Mouse (Mus musculus) kidney, adult 18-20 months (tissue): ENCODE measurements around the gene Panx2.

ENCODE experiments used
- DNase-seq: peaks from one replicate; pipeline ENCODE4 v3.0.0; 2021

Gene Panx2

DNA sequence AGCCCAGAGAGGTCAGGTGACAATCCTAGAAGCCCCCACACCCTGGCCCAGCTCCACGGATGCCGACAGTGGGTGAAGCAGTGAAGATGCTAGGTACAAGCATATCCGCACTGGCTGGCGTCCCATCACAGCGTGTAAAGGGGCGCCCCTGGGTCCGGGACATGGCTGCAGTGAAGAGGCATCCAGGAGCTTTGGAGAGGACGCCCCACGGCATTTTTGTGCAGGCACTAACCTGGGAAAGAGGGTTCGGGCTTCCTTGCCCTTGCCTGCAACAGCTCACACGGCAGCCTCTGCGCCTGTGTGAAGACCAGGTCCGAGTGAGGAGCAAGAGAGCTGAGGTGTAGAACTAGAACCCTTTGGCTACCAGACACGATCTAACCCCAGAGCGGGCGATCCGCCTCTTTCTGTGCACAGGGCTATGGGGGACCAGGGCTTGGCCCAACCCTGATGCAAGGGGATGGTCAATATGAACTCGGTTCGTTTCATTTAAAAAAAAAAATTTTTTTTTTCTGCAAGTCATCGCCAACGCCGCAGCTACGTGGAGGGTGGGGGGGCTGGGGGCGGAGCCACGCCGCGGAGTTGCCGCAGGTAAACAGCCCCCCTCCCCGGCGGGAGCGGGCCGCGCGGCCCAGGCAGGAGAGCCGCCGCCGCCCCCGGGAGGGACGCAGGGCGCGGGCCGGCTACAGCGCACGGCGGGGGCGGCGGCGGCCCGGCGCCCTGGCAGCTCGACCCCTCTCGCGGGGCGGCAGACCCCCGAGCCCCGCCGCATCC lies at the start of gene Panx2:
Panx2 (plus strand) TSS at position 574 of the 771 bp plus-strand sequence.
- no peak for DNase-seq

GRCm38 (mm10) chr15:89016722-89017121 lies 42.8 kb upstream of the Panx2 start:
- no peak for DNase-seq

- no peak for DNase-seq
Measured at GRCm38 (mm10) chr15:89020085-89020484, 39.4 kb upstream of the Panx2 start.

DNA sequence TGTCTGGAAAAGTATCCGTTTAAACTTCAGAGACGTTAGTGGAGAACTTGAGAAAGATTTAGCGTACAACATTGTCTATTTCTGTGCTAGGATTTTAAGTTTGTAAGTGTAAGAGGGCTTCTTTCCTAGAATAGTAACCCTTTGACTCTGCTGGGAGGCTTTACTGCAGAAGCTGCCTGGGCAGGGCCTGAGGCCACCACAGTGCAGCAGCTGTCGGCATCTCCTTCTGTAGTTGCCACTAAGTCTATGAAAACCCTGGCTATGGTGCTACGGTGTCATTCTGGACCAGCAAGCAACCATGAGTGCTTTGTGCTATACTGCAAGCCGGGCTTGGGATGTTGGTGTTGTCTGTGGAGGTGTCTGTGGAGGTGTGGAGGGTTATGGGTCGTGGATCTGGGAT lies 39.0 kb upstream of the Panx2 start:
- DNase-seq = no peak

GRCm38 (mm10) chr15:89044381-89044780 lies 15.2 kb upstream of the Panx2 start:
- no peak for DNase-seq

- DNase-seq = no peak
Measured at GRCm38 (mm10) chr15:89046356-89046755, 13.2 kb upstream of the Panx2 start.

DNA sequence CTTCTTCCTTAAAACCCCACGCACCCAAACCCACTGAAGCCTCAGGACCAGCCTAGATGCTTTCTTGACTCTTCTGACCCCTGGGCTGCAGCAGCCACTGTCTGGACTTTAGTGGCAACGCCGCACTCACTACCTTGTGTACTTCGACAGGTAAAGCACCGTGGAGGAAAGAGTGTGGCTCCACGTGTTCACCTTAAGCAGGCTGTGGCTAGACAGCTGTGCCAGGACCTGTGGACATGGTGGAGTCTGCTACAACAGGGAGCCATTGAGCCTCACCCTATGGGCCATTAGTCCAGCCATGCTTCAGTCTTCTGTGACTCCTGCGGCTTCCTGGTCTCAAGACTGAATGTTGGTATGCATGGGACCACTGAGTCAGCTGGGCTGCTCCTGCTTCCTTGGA lies 4.9 kb upstream of the Panx2 start:
- DNase-seq = no peak

GRCm38 (mm10) chr15:89058736-89059135 lies 798 bp upstream of the Panx2 start:
- DNase-seq = peak; percentile 1

DNA sequence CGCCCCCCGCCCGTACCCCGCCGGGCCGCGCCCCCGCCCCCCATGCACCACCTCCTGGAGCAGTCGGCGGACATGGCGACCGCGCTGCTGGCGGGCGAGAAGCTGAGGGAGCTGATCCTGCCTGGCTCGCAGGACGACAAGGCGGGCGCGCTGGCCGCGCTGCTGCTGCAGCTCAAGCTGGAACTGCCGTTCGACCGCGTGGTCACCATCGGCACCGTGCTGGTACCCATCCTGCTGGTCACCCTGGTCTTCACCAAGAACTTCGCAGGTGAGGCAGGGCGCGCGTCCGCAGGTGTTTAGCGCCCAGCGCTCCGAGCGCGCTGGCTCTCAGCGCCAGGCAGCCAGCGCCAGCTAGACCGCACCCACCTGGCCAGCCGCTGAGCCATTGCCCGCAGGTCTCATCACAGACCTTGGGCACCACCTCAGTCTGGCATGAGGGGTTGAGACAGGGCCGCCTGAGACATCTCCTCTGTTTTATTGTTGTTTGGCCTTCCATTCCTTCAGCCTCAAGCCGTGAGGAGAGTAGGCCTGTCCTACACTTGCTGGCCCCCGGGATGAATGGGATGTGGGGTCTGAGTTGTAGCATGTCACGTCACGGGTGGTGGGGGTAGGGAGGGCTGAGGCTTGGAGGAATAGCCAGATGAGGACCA lies 623 bp downstream of the Panx2 start:
- DNase-seq = peak; percentile 24

DNA sequence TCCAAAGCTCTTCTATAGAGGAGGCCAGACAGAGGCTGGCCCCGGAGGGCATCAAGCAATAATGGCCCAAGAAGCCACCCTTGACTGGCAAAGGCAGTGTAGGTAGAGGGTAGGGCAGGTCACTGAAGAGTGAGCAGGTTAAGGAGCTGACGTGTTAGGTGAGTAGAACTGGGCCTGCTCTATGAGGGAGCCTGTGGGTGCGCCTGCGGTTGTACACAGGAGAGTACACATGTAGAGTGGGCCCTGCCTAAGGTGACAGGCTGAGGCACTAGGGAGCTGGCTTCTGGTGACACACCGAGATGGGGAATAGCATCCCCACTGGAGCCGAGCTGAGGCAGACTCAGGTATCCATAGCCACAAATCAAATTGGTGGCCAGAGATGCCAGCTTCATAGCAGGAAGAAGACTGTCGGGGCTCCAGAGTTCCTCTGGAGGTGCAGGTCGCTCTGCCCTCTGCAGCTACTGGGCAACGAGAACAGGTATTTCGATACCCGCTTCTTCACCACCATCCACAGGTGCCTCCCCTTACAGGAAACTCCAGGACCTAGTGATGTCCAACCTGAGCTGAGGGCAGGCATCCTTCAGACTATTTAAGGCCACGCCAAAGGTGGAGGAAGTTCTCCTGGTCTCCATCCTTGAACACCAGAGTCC lies 1.4 kb downstream of the Panx2 start:
- no peak for DNase-seq

DNA sequence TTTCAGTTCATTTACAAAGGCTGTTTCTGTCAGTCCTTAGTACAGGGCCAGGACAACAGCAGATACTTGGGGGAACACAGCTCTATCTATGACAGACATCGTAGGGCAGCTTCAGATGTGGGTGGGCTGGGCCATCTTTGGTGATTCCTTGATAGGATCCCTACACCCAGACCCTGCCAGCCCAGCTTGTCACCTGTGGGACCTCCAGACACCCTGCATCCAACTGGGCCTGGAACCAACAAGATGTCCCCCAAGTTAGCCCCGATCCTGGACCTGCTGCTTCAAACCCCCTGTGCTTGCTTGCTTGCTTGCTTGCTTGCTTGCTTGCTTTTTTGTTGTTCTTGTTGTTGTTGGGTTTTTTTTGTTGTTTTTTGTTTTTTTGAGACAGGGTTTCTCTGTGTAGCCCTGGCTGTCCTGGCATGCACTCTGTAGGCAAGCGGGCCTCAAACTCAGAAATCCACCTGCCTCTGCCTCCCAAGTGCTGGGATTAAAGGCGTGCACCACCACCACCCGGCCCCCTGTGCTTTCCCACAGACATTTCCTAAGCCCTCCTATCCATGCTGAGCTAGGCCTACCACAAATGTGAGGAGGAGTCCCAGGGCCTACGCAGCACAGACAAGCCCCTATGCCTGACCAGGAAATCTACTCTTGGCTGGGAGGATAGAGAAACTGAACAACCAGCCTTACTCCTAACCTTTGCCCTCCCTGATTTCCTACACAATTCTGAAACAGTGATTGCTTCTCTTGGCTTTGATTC lies 2.4 kb downstream of the Panx2 start:
- DNase-seq = no peak

- DNase-seq = no peak
Measured at GRCm38 (mm10) chr15:89062518-89062910, 3.0 kb downstream of the Panx2 start.

GRCm38 (mm10) chr15:89063001-89063400 lies 3.5 kb downstream of the Panx2 start:
- no peak for DNase-seq

DNA sequence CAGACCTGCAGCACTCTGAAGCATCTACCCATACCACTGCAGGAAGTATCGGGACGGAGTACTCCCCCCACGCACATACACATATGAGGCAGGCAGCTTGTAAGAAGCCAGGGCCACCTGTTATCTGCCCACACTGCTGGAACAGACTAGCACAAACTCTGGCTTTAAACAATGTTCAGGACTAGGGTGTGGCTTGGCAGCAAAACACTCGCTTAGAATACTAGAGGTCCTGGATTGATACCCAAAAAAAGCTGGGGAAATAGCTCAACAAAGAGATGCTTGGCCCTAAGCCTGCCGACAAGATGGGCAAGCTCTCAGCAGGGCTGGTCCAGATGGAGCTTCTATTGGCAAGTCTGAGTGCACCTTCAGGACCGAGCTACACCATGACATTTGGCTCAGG lies 4.0 kb downstream of the Panx2 start:
- DNase-seq = no peak

GRCm38 (mm10) chr15:89064891-89065290 lies 5.4 kb downstream of the Panx2 start:
- no peak for DNase-seq

DNA sequence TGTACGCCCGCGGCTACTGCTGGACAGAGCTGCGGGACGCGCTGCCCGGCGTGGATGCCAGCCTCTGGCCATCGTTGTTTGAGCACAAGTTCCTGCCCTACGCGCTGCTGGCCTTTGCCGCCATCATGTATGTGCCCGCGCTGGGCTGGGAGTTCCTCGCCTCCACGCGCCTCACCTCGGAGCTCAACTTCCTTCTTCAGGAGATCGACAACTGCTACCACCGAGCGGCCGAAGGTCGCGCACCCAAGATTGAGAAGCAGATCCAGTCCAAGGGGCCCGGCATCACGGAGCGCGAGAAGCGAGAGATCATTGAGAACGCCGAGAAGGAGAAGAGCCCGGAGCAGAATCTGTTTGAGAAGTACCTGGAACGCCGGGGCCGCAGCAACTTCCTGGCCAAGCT lies 8.1 kb downstream of the Panx2 start:
- no peak for DNase-seq

GRCm38 (mm10) chr15:89068226-89068625 lies 8.7 kb downstream of the Panx2 start:
- DNase-seq = no peak

- no peak for DNase-seq
Measured at GRCm38 (mm10) chr15:89069336-89069840, 9.9 kb downstream of the Panx2 start.

GRCm38 (mm10) chr15:89070606-89071005 lies 11.1 kb downstream of the Panx2 start:
- no peak for DNase-seq

DNA sequence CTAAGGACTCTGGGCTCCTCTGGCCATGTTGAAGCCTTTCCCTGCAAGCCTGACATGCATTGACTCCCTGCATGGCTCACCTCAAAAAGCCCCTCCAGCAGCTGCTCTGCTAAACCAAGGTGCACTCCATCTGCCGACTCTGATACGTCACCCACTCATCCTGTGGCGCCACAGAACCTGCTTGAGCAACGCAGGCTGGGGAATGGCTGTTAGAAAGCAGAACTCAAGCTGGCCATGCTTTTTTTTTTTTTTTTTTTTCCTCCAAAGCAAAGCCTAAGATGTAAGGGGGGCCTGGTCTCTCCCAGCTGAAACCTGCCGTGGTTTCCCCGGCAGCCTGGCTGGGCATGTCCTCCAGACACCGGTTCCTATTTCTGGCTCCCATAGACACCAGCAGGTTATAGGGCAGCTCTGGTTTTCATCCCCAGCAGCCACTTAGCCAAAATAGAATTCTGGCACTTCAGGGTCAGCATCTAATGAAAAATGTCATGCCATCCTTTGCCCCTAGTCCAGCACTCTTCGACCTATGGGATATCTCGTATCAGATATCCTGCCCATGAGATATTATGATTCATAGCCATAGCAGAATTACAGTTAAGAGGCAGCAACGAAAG lies 14.6 kb downstream of the Panx2 start:
- no peak for DNase-seq

DNA sequence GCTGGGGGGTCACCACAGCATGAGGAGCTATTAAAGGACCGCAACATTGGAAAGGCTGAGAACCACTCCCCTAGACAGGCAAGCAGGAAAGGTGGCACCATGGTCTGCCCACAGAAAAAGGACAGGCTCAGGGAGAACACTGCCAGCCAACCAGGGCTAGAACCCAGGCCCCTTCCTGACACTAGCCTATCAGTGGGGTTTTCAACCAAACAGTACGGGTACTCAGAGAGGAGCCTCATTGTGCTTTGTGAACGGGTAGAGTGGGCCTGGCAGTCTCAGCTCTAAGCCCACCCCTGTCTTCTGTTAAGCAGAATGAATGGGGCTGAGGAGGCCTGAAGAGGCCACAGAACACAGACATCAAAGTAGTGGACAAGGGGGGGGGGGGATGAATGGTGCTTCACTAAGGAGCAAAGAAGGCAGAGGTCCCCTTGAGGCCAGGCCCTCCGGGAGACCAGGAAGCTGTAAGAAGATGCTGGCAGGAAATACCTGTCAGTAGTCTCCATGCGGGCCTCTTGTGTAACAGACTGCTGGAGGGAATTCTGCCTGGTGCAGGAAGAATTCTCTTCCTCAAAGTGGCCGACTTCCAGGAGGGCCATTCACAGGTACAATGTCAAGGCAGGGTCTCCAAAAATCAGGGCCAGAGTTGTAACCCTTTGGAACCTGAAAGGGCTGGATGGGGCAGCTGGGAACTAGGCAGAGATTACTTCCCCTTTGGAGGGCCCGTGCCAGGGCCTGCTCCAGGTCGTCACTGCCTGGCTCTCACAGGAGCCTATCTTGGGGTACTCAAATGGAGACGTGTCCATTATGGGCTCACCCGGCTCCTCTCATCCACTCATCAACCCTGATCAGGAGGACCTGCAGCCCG lies 15.3 kb downstream of the Panx2 start, which contains the start of gene Trabd:
Trabd (plus strand) TSS at position 512 of the 865 bp plus-strand sequence.
- DNase-seq = no peak
